Mouse (Mus musculus) sigmoid colon, adult 10 weeks (tissue): ENCODE results near the gene Dstyk. TPM values are rescaled to one million over a fixed set of nuclear protein-coding genes. Genes with fewer than 3 reads are reported as not detected.

ENCODE experiments used
- polyA plus RNA-seq: library from polyadenylated mRNA; stranded (reverse); fragments of 350-450 nt; fragmentation: Illumina TruSeq; extraction: RNeasy Lipid Tissue Mini Kit (QIAGEN cat#74804); gene quantifications from one replicate; pipeline ENCODE4 v1.2.3, GENCODE M21; 2014; ENCODE audit warnings: low read depth, low replicate concordance

Gene Dstyk
- 15.1 TPM for polyA plus RNA-seq

DNA sequence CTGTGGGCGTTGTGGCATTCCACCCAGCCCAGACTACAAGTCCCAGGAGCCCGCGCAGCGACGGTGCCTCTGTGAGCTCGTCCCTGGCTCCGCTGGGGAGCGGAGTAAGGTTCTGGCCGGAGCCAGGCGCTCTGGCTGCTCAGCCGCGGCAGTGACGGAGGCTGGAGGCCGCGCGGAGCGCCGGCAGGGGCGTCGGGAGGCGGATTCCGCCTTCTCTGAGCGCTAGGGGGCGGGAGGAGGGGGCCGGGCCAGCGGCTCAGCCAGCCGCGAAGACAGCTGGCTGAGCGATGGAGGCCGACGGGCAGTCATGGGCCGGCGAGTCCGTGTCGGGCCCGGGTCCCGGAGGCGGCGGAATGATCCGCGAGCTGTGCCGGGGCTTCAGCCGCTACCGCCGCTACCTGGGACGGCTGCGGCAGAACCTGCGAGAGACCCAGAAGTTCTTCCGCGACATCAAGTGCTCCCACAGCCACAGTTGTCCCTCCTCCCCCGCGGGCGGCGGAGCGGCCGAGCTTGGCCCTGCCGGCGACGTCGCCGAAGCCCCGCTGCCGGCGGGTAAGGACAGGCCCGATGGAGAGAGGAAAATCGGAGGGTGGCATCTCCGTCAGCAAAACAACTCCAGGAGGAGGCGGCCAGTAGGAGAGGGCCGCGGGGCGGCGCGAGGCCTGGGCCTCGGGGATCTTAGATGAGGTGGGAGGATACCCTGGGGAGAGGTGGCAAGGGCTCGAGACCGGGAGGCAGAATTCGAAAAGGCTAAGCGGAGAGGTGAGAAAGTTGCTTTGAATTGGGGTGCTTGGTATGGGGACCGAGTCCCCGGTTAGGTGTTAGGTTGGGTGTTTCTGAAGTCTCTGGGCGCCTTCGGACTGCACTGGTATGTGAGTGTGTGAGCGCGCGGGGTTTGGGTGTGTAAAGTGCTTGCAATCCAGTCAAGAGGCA is at the start of gene Dstyk:
Gene Dstyk (plus strand): TSS at position 237 of the 933 bp plus-strand sequence.

DNA sequence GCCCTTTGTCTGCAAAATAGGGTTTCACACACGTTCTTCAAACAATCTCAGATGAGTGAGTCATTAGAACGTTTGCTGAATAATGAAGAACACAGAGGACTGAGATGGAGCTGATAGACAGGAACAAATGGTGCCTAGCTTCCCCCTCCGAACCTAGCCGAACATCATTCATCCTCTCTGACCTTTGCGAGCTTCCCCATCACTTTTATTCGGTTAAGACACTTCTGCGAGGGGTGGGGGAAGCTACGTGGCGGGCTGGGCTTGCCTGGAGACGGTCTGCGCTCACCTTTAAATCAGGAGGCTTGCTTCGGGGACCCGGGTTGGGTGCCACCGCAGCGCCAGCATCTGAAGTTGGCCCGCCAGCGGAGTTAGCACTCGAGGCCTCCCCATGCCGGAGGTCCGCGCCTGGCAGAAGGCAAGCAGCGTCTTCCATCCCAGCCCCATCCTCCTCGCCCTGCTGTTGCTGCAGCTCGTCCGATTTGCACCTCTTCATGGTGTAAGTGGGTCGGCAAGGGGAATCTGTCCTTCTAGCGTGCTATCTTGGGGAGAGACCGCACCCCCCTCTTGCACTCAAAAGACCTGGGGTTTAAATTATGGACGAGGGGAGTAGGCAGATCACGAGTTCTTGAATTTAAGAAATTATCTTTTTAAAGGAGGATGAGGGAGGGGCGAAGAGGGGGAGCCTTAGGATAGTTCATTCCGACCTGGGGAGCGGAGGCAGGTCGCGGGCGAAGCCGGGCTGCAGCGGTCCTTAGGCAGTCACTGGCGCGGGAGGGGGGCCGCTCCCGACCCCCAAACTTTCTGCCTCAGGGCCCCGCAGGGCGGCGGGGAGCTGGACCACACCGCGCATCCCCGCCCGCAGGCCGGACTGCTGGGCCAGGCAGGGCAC is 26.4 kb upstream of the Dstyk start, which contains the start of gene Tmcc2:
Gene Tmcc2 (minus strand): TSS at position 591 of the 889 bp plus-strand sequence.

DNA sequence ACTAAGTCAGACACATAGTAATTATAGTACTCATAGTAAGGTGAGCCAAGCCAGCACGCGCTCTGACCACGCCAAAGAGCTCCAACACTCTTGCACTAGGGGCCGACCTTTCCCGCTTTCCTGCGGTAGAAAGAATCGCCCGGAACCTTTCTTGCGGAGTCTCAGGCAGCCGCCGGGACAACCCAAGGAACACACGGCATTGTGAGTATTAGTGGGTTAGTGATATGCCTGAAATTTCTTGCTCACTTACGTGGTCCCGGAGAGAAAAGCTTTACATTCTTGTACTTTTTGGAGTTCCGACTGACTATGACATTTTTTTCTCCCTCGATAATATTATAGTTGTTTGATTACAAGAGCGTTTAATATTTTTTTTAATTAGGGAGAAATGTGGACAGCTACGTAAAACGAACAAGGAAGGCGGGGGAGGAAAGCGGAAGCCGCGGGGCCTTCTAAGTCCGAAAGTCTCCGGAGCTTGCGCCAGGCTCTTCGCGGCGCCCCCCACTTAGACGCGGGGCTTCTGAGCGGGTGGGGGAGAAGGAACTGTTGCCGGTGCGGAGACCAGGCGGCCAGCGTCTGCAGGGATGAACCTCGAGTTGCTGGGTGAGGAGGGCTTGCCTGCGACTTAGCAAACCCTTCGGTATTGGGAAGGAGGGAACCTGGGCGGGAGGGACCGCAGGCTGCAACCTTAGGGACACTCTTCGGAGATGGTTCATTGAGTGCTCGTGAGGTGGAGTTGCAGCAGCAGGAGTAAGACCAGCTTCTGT is 59.8 kb downstream of the Dstyk start, which contains the start of gene Rbbp5:
Gene Rbbp5 (plus strand): TSS at position 438 of the 764 bp plus-strand sequence.

DNA sequence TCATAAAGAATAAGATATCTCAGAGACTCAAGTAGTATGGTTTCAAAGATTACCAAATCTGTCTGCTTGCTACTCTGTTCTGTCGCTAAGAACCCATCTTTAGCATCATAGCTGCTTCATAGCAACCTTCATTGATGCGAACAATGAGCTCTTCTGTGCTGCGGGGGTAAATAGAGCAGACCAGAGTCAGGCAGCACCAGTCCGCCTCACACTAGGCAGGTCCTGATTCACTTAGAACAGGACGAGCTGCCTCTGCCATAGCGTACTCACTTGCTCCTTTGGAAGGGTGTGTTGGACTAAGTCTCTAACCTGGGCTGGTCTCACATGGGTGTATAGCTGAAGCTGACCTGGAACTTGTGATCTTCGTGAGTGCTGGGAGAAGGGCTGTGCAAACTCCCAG is 88.7 kb downstream of the Dstyk start, which contains the start of gene Tmem81:
Gene Tmem81 (plus strand): TSS at position 173 of the 400 bp plus-strand sequence.

Other genes starting within 250 kb of the Dstyk start
- not detected for gene Lemd1, start 226.1 kb upstream of the Dstyk start, polyA plus RNA-seq
- not detected for gene AC124108.1, start 226.1 kb upstream of the Dstyk start, polyA plus RNA-seq
- gene Gm10188, start 187.8 kb upstream of the Dstyk start, polyA plus RNA-seq, result not detected
- gene Klhdc8a, start 118.9 kb upstream of the Dstyk start, polyA plus RNA-seq, result 0.47 TPM
- 20.2 TPM for gene Nuak2, start 101.4 kb upstream of the Dstyk start, polyA plus RNA-seq
- gene Tmcc2, start 26.3 kb upstream of the Dstyk start, polyA plus RNA-seq, result 0.47 TPM
- 44.6 TPM for gene Rbbp5, start 59.8 kb downstream of the Dstyk start, polyA plus RNA-seq
- gene Tmem81, start 88.7 kb downstream of the Dstyk start, polyA plus RNA-seq, result 3.7 TPM
- not detected for gene Cntn2, start 125.7 kb downstream of the Dstyk start, polyA plus RNA-seq